Mouse (Mus musculus): ENCODE results near the gene Olfr700. TPM values are rescaled to one million over a fixed set of nuclear protein-coding genes. Genes with fewer than 3 reads are reported as not detected.
"Not testable (repeated sequence)": the region's sequence is repeated elsewhere in the genome, so short reads cannot be mapped to it uniquely, and the experiment has no call there.

Olfr700 gene
- not detected for polyA plus RNA-seq (2021)

DNA sequence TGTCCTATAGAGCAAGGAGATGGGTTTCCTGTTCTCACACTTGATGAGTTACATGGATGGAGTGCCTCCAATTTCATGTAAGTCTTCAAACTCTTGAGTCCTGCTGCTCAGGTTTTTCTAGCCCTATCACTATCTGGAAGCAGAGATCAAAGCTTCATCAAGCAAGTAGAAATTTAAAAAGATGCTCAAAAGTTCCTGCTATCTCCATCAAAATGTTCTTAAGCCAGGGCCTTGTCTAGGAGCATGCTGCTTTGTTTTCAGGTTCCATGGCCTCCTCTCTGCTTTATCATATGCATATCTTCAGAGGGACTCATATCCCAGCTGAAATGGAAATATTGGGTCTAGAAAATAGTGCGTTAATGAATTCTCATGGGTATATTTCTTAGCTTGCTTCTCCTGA lies at the start of gene Olfr700:
TSS of gene Olfr700 (minus strand) at position 101 of the 400 bp plus-strand sequence.
- TF ChIP-seq CTCF (IDR thresholded peaks at IDR 0.05), result no peak
- in situ Hi-C loops (cut with MboI; ENCODE audit: low pct_unique_long_range_greater_than_20kb), result loop anchor here (25.0 kb wide), 1 partner anchor 271 kb away; no protein-coding TSS in a partner anchor
- ChIA-PET POLR2A (no interaction called here), CTCF (no interaction called here)
- DNase-seq (ENCODE audit: low read depth, low spot score), result no peak
- ATAC-seq, result no peak
- peaks cover 2% of the 10 kb centered on the region for H3K27me3 ChIP-seq

DNA sequence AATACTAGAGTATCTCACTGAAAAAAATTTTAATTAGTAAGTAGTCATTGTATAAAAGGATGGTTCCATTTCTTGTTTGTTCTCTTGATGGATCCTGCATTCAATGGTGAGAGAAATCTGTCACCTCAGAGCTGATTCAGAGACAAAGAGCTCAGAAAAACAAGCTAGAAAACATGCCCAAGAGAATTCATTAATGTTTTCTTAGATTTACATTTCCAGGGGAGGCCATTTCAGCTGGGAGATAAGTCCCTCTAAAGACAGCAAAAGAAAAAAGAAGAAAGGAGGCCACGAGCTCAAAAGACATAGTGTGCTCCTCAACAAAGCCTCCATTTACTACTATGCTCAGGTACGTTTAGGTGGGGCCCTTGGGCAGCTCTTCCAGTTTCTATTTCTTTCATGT lies 34.4 kb upstream of the Olfr700 start, which contains the start of gene Olfr703:
TSS of gene Olfr703 (plus strand) at position 301 of the 400 bp plus-strand sequence.
- H3K27me3 ChIP-seq, result no peaks in the 10 kb centered on the region
- ATAC-seq (no peak), DNase-seq (ENCODE audit: low read depth, low spot score) (no peak)
- no peak for TF ChIP-seq CTCF (IDR thresholded peaks at IDR 0.05)
- CTCF ChIA-PET, result no interaction called here
- in situ Hi-C loops (cut with MboI; ENCODE audit: low pct_unique_long_range_greater_than_20kb), result no loop called here
- POLR2A ChIA-PET, result no interaction called here

DNA sequence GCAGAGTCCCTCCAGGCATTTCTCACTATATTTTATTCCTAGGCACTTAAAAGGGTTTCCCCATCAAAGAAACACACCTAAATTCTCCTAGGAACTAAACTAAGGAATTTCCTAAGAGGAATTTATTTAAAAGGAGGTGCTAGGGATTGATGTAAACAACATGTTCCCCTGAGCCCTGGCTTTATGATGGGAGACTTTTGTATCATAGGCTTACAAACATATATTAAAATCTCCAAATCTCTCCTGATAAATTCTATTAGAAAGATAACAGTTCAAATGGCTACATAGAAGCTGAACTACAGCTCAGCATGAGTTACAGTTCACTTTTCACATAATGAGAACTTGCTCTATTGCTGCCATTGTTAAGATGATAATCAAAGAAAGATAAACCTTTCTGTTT lies 25.2 kb upstream of the Olfr700 start, which contains the start of gene Olfr702:
TSS of gene Olfr702 (minus strand) at position 101 of the 400 bp plus-strand sequence.
- in situ Hi-C loops (cut with MboI; ENCODE audit: low pct_unique_long_range_greater_than_20kb), result no loop called here
- TF ChIP-seq CTCF (IDR thresholded peaks at IDR 0.05), result no peak
- H3K27me3 ChIP-seq, result peaks cover 4% of the 10 kb centered on the region
- ChIA-PET POLR2A (no interaction called here), CTCF (no interaction called here)
- ATAC-seq, result no peak
- DNase-seq (ENCODE audit: low read depth, low spot score), result no peak

DNA sequence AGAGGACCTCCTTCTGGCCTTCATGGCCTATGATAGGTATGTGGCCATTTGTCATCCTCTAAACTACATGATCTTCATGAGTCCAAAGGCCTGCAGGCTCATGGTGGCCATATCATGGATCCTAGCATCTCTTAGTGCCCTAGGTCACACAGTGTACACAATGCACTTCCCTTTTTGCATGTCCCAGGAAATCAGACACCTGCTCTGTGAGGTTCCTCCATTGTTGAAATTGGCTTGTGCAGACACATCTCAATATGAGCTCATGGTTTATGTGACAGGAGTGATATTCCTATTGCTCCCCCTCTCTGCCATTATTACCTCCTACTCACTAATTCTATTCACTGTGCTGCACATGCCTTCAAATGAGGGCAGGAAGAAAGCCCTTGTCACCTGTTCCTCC lies 9.8 kb upstream of the Olfr700 start:
- no peak for TF ChIP-seq CTCF (IDR thresholded peaks at IDR 0.05)
- POLR2A ChIA-PET, result no interaction called here
- DNase-seq (ENCODE audit: low read depth, low spot score) (no peak), ATAC-seq (no peak)
- H3K27me3 ChIP-seq, result no peaks in the 10 kb centered on the region
- in situ Hi-C loops (cut with MboI; ENCODE audit: low pct_unique_long_range_greater_than_20kb), result loop anchor here (25.0 kb wide), 1 partner anchor 281 kb away; no protein-coding TSS in a partner anchor
- CTCF ChIA-PET, result no interaction called here

DNA sequence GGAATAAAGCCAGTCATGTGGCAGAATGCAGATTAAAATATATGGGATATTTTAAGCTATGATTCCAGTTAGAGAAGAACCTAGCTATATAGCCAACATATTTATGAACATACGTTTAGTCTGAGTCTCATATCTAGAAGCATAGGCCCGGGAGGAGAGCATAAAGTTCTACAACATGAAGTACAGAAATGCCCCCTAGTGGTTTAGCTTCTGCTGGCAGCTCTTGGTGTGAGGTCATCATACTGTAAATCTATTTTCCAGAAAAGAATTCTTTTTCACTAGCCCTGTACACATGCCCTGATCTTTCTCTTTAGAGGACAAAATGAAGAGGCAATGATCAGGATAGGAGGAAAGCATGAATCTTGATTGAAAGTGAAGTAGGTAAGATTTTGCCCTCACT lies 7.1 kb upstream of the Olfr700 start:
- CTCF ChIA-PET, result interaction anchor here (0.9 kb wide), 1 partner anchor 9 kb away, joined by 3 read pairs; no protein-coding TSS in a partner anchor
- POLR2A ChIA-PET, result no interaction called here
- TF ChIP-seq CTCF (IDR thresholded peaks at IDR 0.05), result peak; percentile 54
- ATAC-seq, result no peak
- DNase-seq (ENCODE audit: low read depth, low spot score), result no peak
- in situ Hi-C loops (cut with MboI; ENCODE audit: low pct_unique_long_range_greater_than_20kb), result loop anchor here (25.0 kb wide), 1 partner anchor 278 kb away; no protein-coding TSS in a partner anchor
- H3K27me3 ChIP-seq, result no peaks in the 10 kb centered on the region

DNA sequence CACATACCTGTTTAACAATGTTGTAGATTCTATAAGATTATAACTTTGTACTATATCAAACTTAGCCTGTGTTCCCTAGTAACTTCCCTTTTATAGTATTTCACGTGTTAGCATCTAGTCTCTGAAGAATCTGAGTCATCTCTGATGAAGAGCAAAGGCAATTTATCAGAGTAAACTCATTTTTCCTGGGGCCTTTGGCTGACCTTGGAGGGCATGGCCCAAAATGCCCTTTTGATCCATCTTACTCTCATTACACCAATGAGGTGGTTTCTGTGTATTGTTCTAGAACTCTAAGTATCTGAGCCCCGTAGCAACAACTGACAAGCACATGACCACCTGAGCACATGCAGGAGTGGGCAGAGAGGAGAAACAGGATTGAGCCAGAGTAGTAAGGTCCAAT lies 5.2 kb upstream of the Olfr700 start, which contains the start of gene Olfr701:
TSS of gene Olfr701 (plus strand) at position 301 of the 400 bp plus-strand sequence.
- ChIA-PET POLR2A (no interaction called here), CTCF (no interaction called here)
- ATAC-seq, result no peak
- no peak for TF ChIP-seq CTCF (IDR thresholded peaks at IDR 0.05)
- no peaks in the 10 kb centered on the region for H3K27me3 ChIP-seq
- in situ Hi-C loops (cut with MboI; ENCODE audit: low pct_unique_long_range_greater_than_20kb), result loop anchor here (25.0 kb wide), 1 partner anchor 277 kb away; no protein-coding TSS in a partner anchor
- no peak for DNase-seq (ENCODE audit: low read depth, low spot score)

DNA sequence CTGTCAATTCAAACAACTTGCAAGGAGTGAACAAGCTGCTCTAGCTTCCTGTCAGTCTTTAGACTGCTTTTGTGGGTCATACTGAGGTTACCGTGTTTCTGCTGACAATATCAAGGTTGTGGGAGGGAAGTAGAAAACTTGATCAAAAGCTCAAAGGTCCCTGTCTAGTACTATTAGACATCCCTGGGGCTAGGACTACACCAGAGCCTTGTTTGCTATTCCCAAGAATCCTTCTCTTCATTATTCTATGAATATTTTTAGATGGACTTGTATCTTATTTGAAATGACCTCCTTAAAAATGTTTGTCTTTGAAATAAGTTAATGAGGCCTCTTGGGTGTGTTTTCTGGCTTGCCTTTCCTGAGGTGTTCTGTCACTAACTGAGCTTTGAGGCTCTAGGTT lies 15.5 kb downstream of the Olfr700 start, which contains the start of gene Olfr699:
TSS of gene Olfr699 (minus strand) at position 101 of the 400 bp plus-strand sequence.
- H3K27me3 ChIP-seq, result no peaks in the 10 kb centered on the region
- no peak for DNase-seq (ENCODE audit: low read depth, low spot score)
- ChIA-PET POLR2A (no interaction called here), CTCF (no interaction called here)
- TF ChIP-seq CTCF (IDR thresholded peaks at IDR 0.05), result no peak
- in situ Hi-C loops (cut with MboI; ENCODE audit: low pct_unique_long_range_greater_than_20kb), result no loop called here
- ATAC-seq, result no peak

DNA sequence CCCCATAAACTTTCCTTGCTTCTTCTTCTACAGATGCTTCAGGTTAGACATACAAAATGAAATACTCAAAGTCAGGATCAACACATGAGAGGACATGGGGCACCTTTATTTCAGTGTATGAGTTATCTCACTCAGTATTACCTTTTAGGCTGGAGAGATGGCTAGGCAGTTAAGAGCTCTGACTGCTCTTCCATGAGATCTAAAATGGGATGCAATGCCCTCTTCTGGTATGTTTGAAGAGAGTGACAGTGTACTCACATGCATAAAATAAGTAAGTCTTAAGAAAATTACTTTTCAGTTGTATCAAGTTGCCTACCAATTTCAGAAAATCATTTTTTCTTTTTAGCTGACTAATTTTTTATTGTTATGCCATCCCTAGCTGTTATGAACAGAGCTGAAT lies 20.3 kb downstream of the Olfr700 start:
- CTCF ChIA-PET, result no interaction called here
- ATAC-seq (no peak), DNase-seq (ENCODE audit: low read depth, low spot score) (no peak)
- no peaks in the 10 kb centered on the region for H3K27me3 ChIP-seq
- no peak for TF ChIP-seq CTCF (IDR thresholded peaks at IDR 0.05)
- in situ Hi-C loops (cut with MboI; ENCODE audit: low pct_unique_long_range_greater_than_20kb), result no loop called here
- POLR2A ChIA-PET, result no interaction called here

DNA sequence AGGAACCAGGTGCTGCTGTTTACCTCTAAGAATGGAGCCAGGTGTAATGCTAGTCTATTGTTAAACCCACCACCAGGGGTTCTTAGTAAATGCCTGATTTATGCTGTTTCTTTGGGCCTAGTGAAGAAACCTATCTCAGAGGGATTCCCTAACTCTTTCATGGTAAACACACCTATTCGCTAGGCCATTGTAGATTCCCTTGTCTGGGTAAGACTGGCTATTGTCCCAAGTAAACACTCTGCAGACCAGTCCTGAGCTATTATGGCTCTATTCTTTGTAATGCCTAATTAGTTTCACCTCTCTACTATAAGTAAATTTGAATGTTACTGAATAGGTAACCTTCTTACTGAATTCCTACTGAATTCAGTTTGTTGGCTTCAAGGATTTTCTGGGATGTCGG lies 47.6 kb downstream of the Olfr700 start:
- POLR2A ChIA-PET; DNase-seq (ENCODE audit: low read depth, low spot score); CTCF ChIA-PET; H3K27me3 ChIP-seq; ATAC-seq; in situ Hi-C loops (cut with MboI; ENCODE audit: low pct_unique_long_range_greater_than_20kb): not testable (repeated sequence)

DNA sequence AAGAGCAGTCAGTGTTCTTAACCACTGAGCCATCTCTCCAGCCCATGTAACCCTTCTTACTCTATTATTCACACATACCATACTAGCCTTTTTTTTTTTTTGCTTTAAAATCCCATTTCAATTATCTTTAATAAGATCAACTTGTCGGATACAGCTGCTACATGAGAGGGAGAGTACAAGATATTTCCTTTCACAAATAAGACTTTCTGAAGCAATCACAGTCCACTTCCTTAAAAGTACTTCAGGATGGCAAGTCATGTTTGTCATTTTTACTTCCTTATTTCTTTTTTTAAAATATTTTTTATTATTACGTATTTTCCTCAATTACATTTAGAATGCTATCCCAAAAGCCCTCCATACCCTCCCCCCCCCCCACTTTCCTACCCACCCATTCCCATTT lies 49.8 kb downstream of the Olfr700 start:
- ChIA-PET POLR2A (no interaction called here), CTCF (no interaction called here)
- DNase-seq (ENCODE audit: low read depth, low spot score), result no peak
- in situ Hi-C loops (cut with MboI; ENCODE audit: low pct_unique_long_range_greater_than_20kb), result no loop called here
- no peak for TF ChIP-seq CTCF (IDR thresholded peaks at IDR 0.05)
- no peaks in the 10 kb centered on the region for H3K27me3 ChIP-seq
- no peak for ATAC-seq

Other genes with a start within 250 kb of the Olfr700 start
- not detected for gene Olfr693, start 128.2 kb downstream of the Olfr700 start, polyA plus RNA-seq (2021)
- not detected for gene Olfr694, start 117.0 kb downstream of the Olfr700 start, polyA plus RNA-seq (2021)
- not detected for gene Olfr695, start 92.4 kb downstream of the Olfr700 start, polyA plus RNA-seq (2021)
- gene Olfr697, start 66.4 kb downstream of the Olfr700 start, polyA plus RNA-seq (2021), result not detected
- not detected for gene Olfr698, start 53.4 kb downstream of the Olfr700 start, polyA plus RNA-seq (2021)
- not detected for gene Olfr699, start 15.6 kb downstream of the Olfr700 start, polyA plus RNA-seq (2021)
- gene Olfr701, start 5.3 kb upstream of the Olfr700 start, polyA plus RNA-seq (2021), result 0.04 TPM
- 0.05 TPM for gene Olfr702, start 25.1 kb upstream of the Olfr700 start, polyA plus RNA-seq (2021)
- gene Olfr703, start 34.5 kb upstream of the Olfr700 start, polyA plus RNA-seq (2021), result not detected
- gene Olfr704, start 54.4 kb upstream of the Olfr700 start, polyA plus RNA-seq (2021), result not detected
- not detected for gene Olfr705, start 68.1 kb upstream of the Olfr700 start, polyA plus RNA-seq (2021)
- gene Olfr706, start 79.3 kb upstream of the Olfr700 start, polyA plus RNA-seq (2021), result not detected
- not detected for gene Olfr707, start 92.4 kb upstream of the Olfr700 start, polyA plus RNA-seq (2021)
- not detected for gene Olfr1532-ps1, start 99.2 kb upstream of the Olfr700 start, polyA plus RNA-seq (2021)
- gene Olfr709-ps1, start 123.4 kb upstream of the Olfr700 start, polyA plus RNA-seq (2021), result not detected
- gene Olfr710, start 139.5 kb upstream of the Olfr700 start, polyA plus RNA-seq (2021), result not detected
- not detected for gene Olfr6, start 155.1 kb upstream of the Olfr700 start, polyA plus RNA-seq (2021)
- not detected for gene Olfr711, start 166.6 kb upstream of the Olfr700 start, polyA plus RNA-seq (2021)
- gene Olfr2, start 197.2 kb upstream of the Olfr700 start, polyA plus RNA-seq (2021), result not detected
- gene Olfr713, start 222.3 kb upstream of the Olfr700 start, polyA plus RNA-seq (2021), result not detected